Mouse (Mus musculus): ENCODE measurements around the gene Gm20425. TPM values are rescaled to one million over a fixed set of nuclear protein-coding genes. Genes with fewer than 3 reads are reported as not detected.
"Not testable (repeated sequence)": the region's sequence is repeated elsewhere in the genome, so short reads cannot be mapped to it uniquely, and the experiment has no call there.

The Gm20425 gene
- polyA plus RNA-seq, 1 experiment, result not detected

DNA sequence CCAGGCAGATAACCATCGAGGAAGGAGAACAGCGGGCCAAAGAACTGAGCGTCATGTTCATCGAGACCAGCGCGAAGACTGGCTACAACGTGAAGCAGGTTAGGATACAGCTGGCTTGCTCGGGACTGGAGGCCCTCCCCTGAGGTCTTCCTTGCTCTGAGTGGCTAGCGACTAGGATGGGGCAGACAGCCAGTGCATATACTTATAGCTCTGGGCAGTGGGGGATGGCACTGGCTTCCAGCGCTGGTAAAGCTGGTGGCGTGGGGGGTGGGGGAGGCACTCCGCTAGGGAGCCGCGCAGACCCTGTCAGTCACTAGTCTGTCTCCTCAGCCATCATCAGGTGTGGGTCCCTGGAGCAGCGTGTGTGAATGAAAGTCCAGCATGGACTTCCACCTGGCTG, 66.3 kb downstream of the Gm20425 start:
- Histone ChIP-seq H3K4me3 (replicated peaks; ENCODE audit: control insufficient read depth, low read depth, low read length) (no peak overlapping the region), H3K4me1 (ENCODE audit: control insufficient read depth, insufficient read depth, low read length) (no peaks in the 10 kb centered on the region), H3K27ac (ENCODE audit: control insufficient read depth, insufficient read depth, low read depth, low read length, poor library complexity) (no peak overlapping the region)
- TF ChIP-seq CTCF (IDR thresholded peaks at IDR 0.05; ENCODE audit: control insufficient read depth, insufficient read depth, low read length), result no peak
- no peak for TF ChIP-seq POLR2A (IDR thresholded peaks at IDR 0.05; ENCODE audit: borderline replicate concordance, control insufficient read depth, low read depth, low read length)
- WGBS, result 79% methylated on average over 15 of the region's 15 CpGs

DNA sequence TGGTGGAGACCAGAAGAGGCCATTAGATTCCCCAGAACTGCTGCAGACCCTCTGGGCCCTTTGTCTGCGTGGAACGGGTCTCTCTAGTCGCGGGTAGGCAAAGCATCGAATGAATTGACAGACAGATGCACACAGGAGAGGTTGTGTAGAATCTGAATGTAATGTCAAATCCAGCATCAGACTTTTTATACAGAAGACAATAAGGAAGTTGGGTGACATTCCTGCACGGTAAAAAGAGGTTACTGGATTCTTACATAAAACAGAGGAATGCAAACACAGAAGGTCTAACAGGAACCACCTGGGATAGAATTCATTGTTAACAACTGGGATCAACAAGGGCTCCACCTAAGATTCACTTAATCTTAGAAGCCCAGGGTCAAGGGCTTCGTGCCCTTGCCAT, 74.9 kb downstream of the Gm20425 start:
- not testable (repeated sequence) for H3K27ac ChIP-seq (ENCODE audit: control insufficient read depth, insufficient read depth, low read depth, low read length, poor library complexity); H3K4me1 ChIP-seq (ENCODE audit: control insufficient read depth, insufficient read depth, low read length); H3K4me3 ChIP-seq (replicated peaks; ENCODE audit: control insufficient read depth, low read depth, low read length)
- WGBS, result 81% methylated on average over 7 of the region's 7 CpGs

DNA sequence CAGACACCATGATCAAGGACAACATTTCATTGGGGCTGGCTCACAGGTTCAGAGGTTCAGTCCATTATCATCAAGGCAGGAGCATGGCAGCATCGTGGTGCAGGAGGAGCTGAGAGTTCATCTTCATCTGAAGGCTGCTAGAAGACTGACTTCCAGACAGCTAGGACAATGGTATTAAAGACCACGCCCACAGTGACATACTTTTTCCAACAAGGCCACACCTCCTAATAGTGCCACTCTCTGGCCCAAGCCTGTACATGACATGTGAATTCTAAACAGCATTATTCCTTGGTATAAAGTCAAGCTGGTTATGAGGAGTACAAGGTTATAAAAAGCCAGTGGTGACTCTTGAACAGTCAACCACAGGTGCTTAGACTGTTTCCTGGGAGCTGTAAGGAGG, 75.5 kb downstream of the Gm20425 start:
- H3K4me3 ChIP-seq (replicated peaks; ENCODE audit: control insufficient read depth, low read depth, low read length), result no peak overlapping the region
- no peak overlapping the region for H3K27ac ChIP-seq (ENCODE audit: control insufficient read depth, insufficient read depth, low read depth, low read length, poor library complexity)
- no peak for TF ChIP-seq CTCF (IDR thresholded peaks at IDR 0.05; ENCODE audit: control insufficient read depth, insufficient read depth, low read length)
- no peak for TF ChIP-seq POLR2A (IDR thresholded peaks at IDR 0.05; ENCODE audit: borderline replicate concordance, control insufficient read depth, low read depth, low read length)
- 69% methylated on average over 2 of the region's 2 CpGs for WGBS
- H3K4me1 ChIP-seq (ENCODE audit: control insufficient read depth, insufficient read depth, low read length), result no peaks in the 10 kb centered on the region; the same call in 1 of the 2 replicates

DNA sequence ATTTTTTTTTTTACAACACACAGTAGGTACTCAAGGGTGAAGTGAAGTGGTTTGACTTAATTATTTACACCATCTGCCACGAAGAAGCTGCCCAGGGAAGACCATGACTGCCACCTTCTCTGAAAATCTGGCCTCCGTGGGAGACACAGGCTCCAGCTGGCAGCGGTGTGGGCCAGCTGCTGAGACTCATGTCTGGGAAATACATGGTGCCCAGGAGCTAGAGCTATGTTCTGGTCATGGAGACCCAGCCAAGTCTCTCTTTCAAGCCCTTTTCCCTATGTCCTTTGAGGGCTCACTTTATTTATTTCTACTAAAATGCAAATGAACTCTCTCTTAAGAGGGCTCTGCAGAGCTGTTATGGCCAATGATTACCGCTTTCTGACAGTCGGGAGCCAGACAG, 76.8 kb downstream of the Gm20425 start:
- Histone ChIP-seq H3K4me1 (ENCODE audit: control insufficient read depth, insufficient read depth, low read length) (no peaks in the 10 kb centered on the region; the same call in 1 of the 2 replicates), H3K4me3 (replicated peaks; ENCODE audit: control insufficient read depth, low read depth, low read length) (no peak overlapping the region), H3K27ac (ENCODE audit: control insufficient read depth, insufficient read depth, low read depth, low read length, poor library complexity) (no peak overlapping the region)
- WGBS, result 79% methylated on average over 5 of the region's 5 CpGs
- no peak for TF ChIP-seq CTCF (IDR thresholded peaks at IDR 0.05; ENCODE audit: control insufficient read depth, insufficient read depth, low read length)
- TF ChIP-seq POLR2A (IDR thresholded peaks at IDR 0.05; ENCODE audit: borderline replicate concordance, control insufficient read depth, low read depth, low read length), result no peak

DNA sequence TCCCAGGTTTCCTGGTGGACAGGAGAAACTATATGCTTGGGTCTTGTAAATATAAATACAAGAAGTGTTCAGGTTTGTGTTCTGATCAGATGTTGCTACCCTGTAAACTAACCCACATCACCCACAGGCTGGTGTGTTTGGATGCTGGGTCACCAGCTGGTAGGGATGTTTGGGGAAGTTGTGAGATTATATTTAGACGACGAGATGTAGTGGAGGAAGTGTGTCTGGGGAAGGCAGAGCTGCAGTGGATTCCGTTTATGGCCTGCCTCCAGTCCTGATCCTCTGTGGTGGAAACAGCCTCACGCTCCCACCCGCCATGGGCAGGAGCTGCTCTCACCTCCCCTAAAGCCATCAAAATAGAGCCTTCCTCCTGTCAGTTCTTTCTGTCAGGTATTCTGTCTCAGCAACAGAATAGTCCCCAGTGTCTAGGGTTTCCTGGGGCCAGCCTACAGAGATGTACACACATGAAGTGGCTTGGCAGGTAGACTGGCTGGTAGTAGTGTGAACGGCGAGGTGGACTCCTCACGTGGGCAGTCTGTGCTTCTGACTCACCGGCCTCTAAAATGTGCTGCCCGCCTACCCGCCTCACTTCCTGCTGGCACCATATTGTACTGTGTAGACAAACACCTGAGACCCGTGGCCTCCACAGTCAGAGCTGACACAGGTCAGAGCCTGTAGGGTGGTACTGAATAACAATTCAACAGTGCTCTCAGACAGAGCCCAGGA, 80.9 kb downstream of the Gm20425 start:
- H3K4me3 ChIP-seq (replicated peaks; ENCODE audit: control insufficient read depth, low read depth, low read length), result no peak overlapping the region
- WGBS, result 21% methylated on average over 12 of the region's 12 CpGs
- TF ChIP-seq POLR2A (IDR thresholded peaks at IDR 0.05; ENCODE audit: borderline replicate concordance, control insufficient read depth, low read depth, low read length) (no peak), CTCF (IDR thresholded peaks at IDR 0.05; ENCODE audit: control insufficient read depth, insufficient read depth, low read length) (no peak)
- H3K27ac ChIP-seq (ENCODE audit: control insufficient read depth, insufficient read depth, low read depth, low read length, poor library complexity), result no peak overlapping the region; the same call in 1 of the 2 replicates
- H3K4me1 ChIP-seq (ENCODE audit: control insufficient read depth, insufficient read depth, low read length), result peaks cover 2% of the 10 kb centered on the region; the same call in 1 of the 2 replicates

DNA sequence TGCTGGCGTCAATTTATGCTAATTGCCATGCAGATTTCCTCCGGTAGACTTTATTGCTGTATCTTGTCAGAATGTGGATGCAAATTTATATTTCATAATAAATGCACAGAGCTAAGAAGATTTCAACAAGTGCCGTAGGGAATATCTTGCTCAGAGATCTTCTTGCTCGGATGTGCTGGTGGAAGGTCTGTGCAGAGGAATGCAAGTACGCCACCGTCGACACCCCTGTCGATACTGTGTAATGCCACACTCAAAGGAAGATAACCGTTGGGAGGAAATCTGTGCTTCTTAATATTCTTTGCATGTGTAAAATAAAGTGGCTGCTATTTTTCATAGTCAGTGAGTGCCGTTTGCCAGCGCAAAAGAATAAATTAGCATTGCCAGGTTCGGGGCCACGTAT, 83.0 kb downstream of the Gm20425 start:
- 70% methylated on average over 13 of the region's 13 CpGs for whole genome bisulfite sequencing

DNA sequence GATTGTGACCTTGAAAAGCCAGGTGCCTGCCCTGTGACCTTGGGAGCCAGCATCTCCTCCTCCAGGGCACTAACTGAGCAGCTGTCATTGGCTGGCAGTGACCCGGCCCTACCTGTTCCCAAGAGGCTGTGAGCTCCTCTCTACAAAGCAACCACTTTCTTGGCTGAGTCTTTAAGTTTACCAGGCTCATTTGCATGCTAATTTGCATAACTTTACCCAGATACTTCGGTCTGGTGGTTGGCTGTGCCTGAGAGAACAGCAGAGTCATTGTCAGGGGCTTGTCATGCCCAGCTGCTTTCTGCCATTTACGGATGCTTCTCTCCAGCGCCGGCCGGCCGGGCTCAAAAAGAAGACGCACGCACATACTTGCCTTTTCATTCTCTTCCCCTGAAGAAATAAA, 83.4 kb downstream of the Gm20425 start:
- TF ChIP-seq CTCF (IDR thresholded peaks at IDR 0.05; ENCODE audit: control insufficient read depth, insufficient read depth, low read length) (no peak), POLR2A (IDR thresholded peaks at IDR 0.05; ENCODE audit: borderline replicate concordance, control insufficient read depth, low read depth, low read length) (no peak)
- H3K27ac ChIP-seq (ENCODE audit: control insufficient read depth, insufficient read depth, low read depth, low read length, poor library complexity), result no peak overlapping the region
- no peak overlapping the region for H3K4me3 ChIP-seq (replicated peaks; ENCODE audit: control insufficient read depth, low read depth, low read length)
- H3K4me1 ChIP-seq (ENCODE audit: control insufficient read depth, insufficient read depth, low read length), result peaks cover 2% of the 10 kb centered on the region; the same call in 1 of the 2 replicates
- 15% methylated on average over 9 of the region's 9 CpGs for WGBS

More for the DNA sequence above, 83.0 kb downstream of the Gm20425 start:
- TF ChIP-seq POLR2A (IDR thresholded peaks at IDR 0.05; ENCODE audit: borderline replicate concordance, control insufficient read depth, low read depth, low read length) (no peak), CTCF (IDR thresholded peaks at IDR 0.05; ENCODE audit: control insufficient read depth, insufficient read depth, low read length) (no peak)
- no peak overlapping the region for H3K4me3 ChIP-seq (replicated peaks; ENCODE audit: control insufficient read depth, low read depth, low read length)
- no peak overlapping the region for H3K27ac ChIP-seq (ENCODE audit: control insufficient read depth, insufficient read depth, low read depth, low read length, poor library complexity)
- peaks cover 2% of the 10 kb centered on the region; the same call in 1 of the 2 replicates for H3K4me1 ChIP-seq (ENCODE audit: control insufficient read depth, insufficient read depth, low read length)

DNA sequence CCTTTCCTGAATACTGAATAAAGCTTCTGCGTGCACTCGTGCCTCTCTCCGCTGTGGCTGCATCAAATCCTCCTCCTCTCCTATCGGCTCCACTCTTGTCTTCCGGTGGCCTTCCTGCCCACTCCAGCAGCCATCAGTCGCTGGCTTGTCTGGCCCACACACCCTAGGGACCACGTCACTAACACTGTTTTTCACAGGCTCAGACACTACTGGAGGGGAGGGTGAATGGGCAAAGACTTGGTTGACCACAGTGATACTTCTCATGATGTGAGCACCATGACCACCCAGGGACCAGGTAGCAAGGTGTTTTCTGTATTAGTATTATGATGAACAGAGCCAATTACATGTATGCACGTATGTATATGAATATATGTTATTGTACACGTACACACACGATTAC, 83.8 kb downstream of the Gm20425 start:
- peaks cover 2% of the 10 kb centered on the region; the same call in 1 of the 2 replicates for H3K4me1 ChIP-seq (ENCODE audit: control insufficient read depth, insufficient read depth, low read length)
- TF ChIP-seq CTCF (IDR thresholded peaks at IDR 0.05; ENCODE audit: control insufficient read depth, insufficient read depth, low read length), result no peak
- TF ChIP-seq POLR2A (IDR thresholded peaks at IDR 0.05; ENCODE audit: borderline replicate concordance, control insufficient read depth, low read depth, low read length), result no peak
- H3K27ac ChIP-seq (ENCODE audit: control insufficient read depth, insufficient read depth, low read depth, low read length, poor library complexity), result no peak overlapping the region
- WGBS, result 78% methylated on average over 10 of the region's 10 CpGs
- H3K4me3 ChIP-seq (replicated peaks; ENCODE audit: control insufficient read depth, low read depth, low read length), result no peak overlapping the region

DNA sequence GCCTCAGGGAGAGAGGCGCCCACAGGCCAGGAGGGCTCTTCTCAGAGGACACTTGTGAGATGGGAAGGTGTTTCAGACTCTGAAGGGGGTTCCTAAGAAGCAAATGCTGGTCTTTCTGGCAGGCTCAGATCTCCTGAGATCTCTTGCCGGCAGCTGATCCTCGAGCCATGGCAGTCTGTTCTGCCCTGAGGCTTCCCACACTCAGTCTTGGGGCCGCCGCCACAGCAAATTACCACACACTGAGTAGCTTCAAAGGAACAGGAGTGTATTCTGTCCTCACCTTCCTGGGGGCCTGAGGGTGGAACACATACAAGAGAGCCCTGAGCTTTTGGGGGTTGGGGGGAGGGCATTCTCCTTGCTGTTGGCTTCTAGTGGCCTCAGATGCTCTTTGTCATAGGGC, 84.8 kb downstream of the Gm20425 start:
- no peak overlapping the region for H3K27ac ChIP-seq (ENCODE audit: control insufficient read depth, insufficient read depth, low read depth, low read length, poor library complexity)
- peaks cover 2% of the 10 kb centered on the region; the same call in 1 of the 2 replicates for H3K4me1 ChIP-seq (ENCODE audit: control insufficient read depth, insufficient read depth, low read length)
- H3K4me3 ChIP-seq (replicated peaks; ENCODE audit: control insufficient read depth, low read depth, low read length), result no peak overlapping the region
- TF ChIP-seq CTCF (IDR thresholded peaks at IDR 0.05; ENCODE audit: control insufficient read depth, insufficient read depth, low read length), result no peak
- TF ChIP-seq POLR2A (IDR thresholded peaks at IDR 0.05; ENCODE audit: borderline replicate concordance, control insufficient read depth, low read depth, low read length), result no peak
- WGBS, result 80% methylated on average over 5 of the region's 5 CpGs

Measured in bone marrow, adult 2 months (tissue).